Mouse (Mus musculus) lung, embryonic 15.5 days (tissue): ENCODE results near the gene Jarid2. TPM values are rescaled to one million over a fixed set of nuclear protein-coding genes. Genes with fewer than 3 reads are reported as not detected.

ENCODE experiments used
- ATAC-seq: fragments of 200-750 bp; cut with Nextera tagmentation; 2 replicates; pipeline ENCODE4 v1.8.0; 2017; ENCODE audit warnings: moderate number of reproducible peaks, borderline replicate concordance; ENCODE audit not compliant: low FRiP score, low TSS enrichment; ENCODE audit errors: extremely low read depth
- H3K27ac ChIP-seq: fragments of 300-500 bp; sonication (generic); 2 replicates; pipeline ENCODE4 v1.5.1; 2015; ENCODE audit warnings: moderate library complexity, mild to moderate bottlenecking, inconsistent platforms
- H3K27me3 ChIP-seq: fragments of 300-500 bp; sonication (generic); 2 replicates; pipeline ENCODE4 v1.6.1; 2015; ENCODE audit warnings: inconsistent platforms
- H3K36me3 ChIP-seq: fragments of 300-500 bp; sonication (generic); 2 replicates; pipeline ENCODE4 v1.6.1; 2015; ENCODE audit warnings: inconsistent platforms
- H3K4me1 ChIP-seq: fragments of 300-500 bp; sonication (generic); 2 replicates; pipeline ENCODE4 v1.6.1; 2015; ENCODE audit warnings: inconsistent platforms
- H3K4me2 ChIP-seq: fragments of 300-500 bp; sonication (generic); 2 replicates; pipeline ENCODE4 v1.6.1; 2015; ENCODE audit warnings: inconsistent platforms, mild to moderate bottlenecking, moderate library complexity
- H3K4me3 ChIP-seq: fragments of 300-500 bp; sonication (generic); 2 replicates; pipeline ENCODE4 v1.5.1; 2015; ENCODE audit warnings: mild to moderate bottlenecking, inconsistent platforms
- H3K9ac ChIP-seq: fragments of 300-500 bp; sonication (generic); 2 replicates; pipeline ENCODE4 v1.6.1; 2015; ENCODE audit warnings: inconsistent platforms
- H3K9me3 ChIP-seq: fragments of 300-500 bp; sonication (generic); 2 replicates; pipeline ENCODE4 v1.6.1; 2016; ENCODE audit warnings: inconsistent platforms
- WGBS: fragments of 180-500 bp; shearing (Covaris S2); methylation state at CpG from one replicate; pipeline ENCODE4 v1.1.7; 2015; 5-methylcytosine and 5-hydroxymethylcytosine counted together
- polyA plus RNA-seq: library from polyadenylated mRNA; unstranded; fragments of >200 nt; fragmentation: Nextera tagmentation; extraction: Ambion mirVana; gene quantifications from 2 replicates; pipeline ENCODE4 v1.2.1, GENCODE M21; 2015

Gene Jarid2
- polyA plus RNA-seq, 1 experiment from 2014 or later, result 23.6 TPM

DNA sequence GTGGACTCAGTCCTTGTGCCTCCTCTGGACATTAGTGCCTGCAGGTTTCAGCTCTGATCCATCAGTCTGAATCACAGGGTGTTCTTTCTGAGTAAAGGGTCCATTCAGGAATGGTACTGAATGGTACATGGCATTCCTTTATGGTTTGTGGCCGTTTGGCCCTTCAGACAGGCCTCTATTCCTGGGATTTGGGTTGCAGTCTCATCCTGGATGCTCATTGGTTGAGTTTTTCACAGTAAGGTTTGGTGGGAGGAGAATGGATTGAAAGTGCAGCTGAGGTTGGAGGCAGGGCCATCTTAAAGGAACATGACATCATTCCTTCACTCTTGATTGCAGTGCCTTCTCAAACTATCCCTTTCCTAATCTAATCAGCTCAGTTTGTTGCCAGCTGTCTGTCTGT, 179.5 kb downstream of the Jarid2 start:
- Histone ChIP-seq H3K9me3 (no peaks in the 10 kb centered on the region), H3K27me3 (no peaks in the 10 kb centered on the region), H3K4me1 (peaks cover 38% of the 10 kb centered on the region), H3K27ac (peak overlapping the region; percentile 78; the same call in 1 of the 2 replicates), H3K4me3 (no peak overlapping the region), H3K36me3 (peaks cover 28% of the 10 kb centered on the region), H3K4me2 (no peak overlapping the region), H3K9ac (no peak overlapping the region)
- no peak for ATAC-seq
- 18% methylated on average over 1 of the region's 1 CpGs for WGBS

DNA sequence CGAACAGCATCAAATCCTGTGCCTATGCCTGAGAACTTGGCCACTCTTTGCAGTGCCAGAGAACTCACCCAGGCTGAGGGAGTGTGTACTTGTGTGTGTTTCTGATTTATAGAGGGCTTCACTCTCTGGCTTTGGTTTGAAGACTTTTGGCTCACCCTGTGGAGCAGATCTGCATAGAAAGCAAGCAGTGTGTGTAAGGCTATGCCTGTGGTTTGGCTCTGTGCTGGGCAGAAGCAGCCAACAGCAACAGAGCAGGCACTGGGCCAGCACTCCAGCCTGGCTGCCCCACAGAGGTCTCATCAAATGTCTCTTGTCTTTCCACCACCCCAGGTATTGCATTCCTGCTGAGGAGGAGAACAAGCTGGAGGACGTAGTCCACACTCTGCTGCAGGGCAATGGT, 183.6 kb downstream of the Jarid2 start:
- Histone ChIP-seq H3K4me3 (no peak overlapping the region), H3K27ac (peak overlapping the region; percentile 31; the same call in 1 of the 2 replicates), H3K4me1 (peaks cover 21% of the 10 kb centered on the region), H3K4me2 (no peak overlapping the region), H3K9me3 (no peaks in the 10 kb centered on the region), H3K36me3 (peaks cover 50% of the 10 kb centered on the region), H3K27me3 (no peaks in the 10 kb centered on the region), H3K9ac (no peak overlapping the region)
- WGBS, result 84% methylated on average over 2 of the region's 2 CpGs
- ATAC-seq, result 0 out of 2 replicates have a peak, but pooled peaks have one; percentile 30

DNA sequence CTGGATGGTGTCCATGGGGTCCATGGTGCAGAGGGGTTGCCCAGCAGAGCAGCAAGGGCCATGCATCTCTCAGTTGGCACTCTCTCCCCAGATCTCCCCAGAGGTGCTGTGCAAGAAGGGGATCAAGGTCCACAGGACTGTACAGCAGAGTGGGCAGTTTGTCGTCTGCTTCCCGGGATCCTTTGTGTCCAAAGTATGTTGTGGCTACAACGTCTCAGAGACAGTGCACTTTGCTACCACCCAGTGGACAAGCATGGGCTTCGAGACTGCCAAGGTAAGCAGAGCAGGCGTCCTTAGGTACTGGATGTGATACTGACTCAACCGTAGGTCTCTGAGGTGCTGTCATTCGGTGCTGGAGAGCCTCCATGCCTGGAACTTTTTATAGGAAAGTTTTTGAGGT, 184.3 kb downstream of the Jarid2 start:
- no peak for ATAC-seq
- Histone ChIP-seq H3K4me3 (no peak overlapping the region), H3K9ac (no peak overlapping the region), H3K27ac (no peak overlapping the region), H3K4me1 (peaks cover 14% of the 10 kb centered on the region), H3K27me3 (no peaks in the 10 kb centered on the region), H3K36me3 (peaks cover 57% of the 10 kb centered on the region), H3K9me3 (no peaks in the 10 kb centered on the region), H3K4me2 (no peak overlapping the region)
- 59% methylated on average over 7 of the region's 7 CpGs for WGBS

DNA sequence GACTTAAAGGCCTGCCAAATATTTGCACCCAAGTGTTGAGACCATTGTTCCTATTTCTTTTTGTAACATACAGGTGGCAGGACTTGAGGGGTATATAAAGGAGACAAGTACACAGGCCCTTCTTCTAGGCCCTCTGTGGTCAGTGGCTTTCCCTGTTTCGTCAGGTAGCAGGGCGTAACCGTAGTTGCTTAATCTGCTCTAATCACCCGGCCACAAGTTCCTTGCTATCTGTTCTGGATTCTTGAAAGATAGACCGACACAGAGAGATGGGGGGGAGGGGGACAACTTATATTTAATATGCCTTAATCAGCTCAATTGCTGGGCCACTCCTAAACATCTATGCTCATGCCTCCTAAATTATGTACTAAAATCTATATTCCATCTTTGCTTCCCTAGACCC, 186.1 kb downstream of the Jarid2 start:
- 81% methylated on average over 5 of the region's 5 CpGs for WGBS
- no peak overlapping the region for H3K4me2 ChIP-seq
- no peak overlapping the region for H3K4me3 ChIP-seq
- peaks cover 75% of the 10 kb centered on the region for H3K36me3 ChIP-seq
- no peak overlapping the region for H3K27ac ChIP-seq
- H3K27me3 ChIP-seq, result no peaks in the 10 kb centered on the region
- no peaks in the 10 kb centered on the region for H3K9me3 ChIP-seq
- H3K9ac ChIP-seq, result no peak overlapping the region
- H3K4me1 ChIP-seq, result 0 out of 2 replicates have a peak, but pooled peaks cover 6% of the 10 kb centered on the region
- ATAC-seq, result no peak

DNA sequence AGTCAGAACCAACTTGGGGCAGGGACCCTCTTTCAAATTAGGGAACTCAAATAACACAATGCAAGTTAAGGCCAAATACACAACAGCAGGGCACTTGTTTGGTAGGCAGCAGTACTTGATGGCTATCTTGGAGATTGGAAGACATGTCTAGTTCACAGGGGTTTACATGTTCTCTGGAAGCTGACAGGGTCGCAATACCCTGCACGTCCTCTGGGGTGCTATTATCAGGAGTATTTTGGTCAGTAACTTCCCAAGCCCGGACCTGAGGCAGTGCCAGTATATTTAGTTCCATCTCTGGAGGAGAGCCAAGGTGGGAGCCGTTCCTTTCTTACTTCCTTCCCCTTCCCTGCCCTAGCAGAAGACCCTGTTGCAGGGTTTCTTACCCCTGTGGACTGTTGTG, 186.7 kb downstream of the Jarid2 start:
- ATAC-seq, result no peak
- Histone ChIP-seq H3K36me3 (peaks cover 80% of the 10 kb centered on the region), H3K9ac (no peak overlapping the region), H3K27ac (no peak overlapping the region), H3K27me3 (no peaks in the 10 kb centered on the region), H3K4me2 (no peak overlapping the region), H3K9me3 (no peaks in the 10 kb centered on the region), H3K4me3 (no peak overlapping the region), H3K4me1 (0 out of 2 replicates have a peak, but pooled peaks cover under 1% of the 10 kb centered on the region)
- WGBS, result 53% methylated on average over 4 of the region's 4 CpGs

DNA sequence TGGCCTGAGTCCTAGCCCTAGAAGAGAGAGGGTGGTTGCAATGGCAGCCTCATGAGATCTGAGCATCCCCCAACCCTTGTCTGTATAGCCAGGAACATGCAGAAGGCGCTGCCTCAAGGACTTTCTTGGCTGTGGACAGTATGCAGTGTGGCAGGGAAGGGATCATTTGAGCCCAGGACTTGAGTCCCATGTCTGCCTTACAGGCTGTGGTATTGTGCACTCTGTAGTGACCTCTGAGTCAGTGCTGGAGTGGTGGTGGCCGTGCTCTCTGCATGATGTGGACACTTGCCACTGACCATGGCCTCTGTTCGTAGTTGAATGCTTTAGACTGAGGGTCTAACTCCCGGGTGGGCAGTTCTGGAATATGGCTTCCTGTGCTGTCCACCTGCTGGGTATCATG, 187.9 kb downstream of the Jarid2 start:
- WGBS, result 92% methylated on average over 4 of the region's 4 CpGs
- Histone ChIP-seq H3K9me3 (no peaks in the 10 kb centered on the region), H3K36me3 (peaks cover 86% of the 10 kb centered on the region), H3K27ac (no peak overlapping the region), H3K9ac (no peak overlapping the region), H3K27me3 (no peaks in the 10 kb centered on the region), H3K4me1 (no peaks in the 10 kb centered on the region), H3K4me2 (no peak overlapping the region), H3K4me3 (no peak overlapping the region)
- ATAC-seq, result no peak

DNA sequence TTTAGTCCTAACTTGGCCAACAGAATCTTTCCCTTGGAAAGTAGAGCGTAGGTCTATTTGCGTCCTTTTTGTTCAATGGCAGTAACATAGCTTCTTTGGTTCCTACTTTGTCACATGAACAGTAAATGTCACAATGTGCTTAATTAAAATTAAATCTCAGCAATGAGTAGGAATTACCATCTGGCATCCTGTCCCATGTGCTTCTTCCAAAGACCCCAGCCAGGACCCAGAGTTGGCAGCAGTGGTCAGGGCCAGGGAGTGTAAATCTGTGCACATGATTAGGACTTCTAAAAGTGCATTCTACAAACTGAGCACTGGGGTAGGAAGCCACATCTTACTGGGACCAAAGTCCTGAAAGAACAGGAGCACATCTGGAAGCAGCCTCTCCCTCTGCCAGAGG, 189.0 kb downstream of the Jarid2 start:
- Histone ChIP-seq H3K36me3 (peaks cover 92% of the 10 kb centered on the region), H3K4me2 (no peak overlapping the region), H3K4me3 (no peak overlapping the region), H3K27me3 (no peaks in the 10 kb centered on the region), H3K4me1 (no peaks in the 10 kb centered on the region), H3K9me3 (no peaks in the 10 kb centered on the region), H3K27ac (no peak overlapping the region), H3K9ac (no peak overlapping the region)
- 97% methylated on average over 2 of the region's 2 CpGs for WGBS
- no peak for ATAC-seq

DNA sequence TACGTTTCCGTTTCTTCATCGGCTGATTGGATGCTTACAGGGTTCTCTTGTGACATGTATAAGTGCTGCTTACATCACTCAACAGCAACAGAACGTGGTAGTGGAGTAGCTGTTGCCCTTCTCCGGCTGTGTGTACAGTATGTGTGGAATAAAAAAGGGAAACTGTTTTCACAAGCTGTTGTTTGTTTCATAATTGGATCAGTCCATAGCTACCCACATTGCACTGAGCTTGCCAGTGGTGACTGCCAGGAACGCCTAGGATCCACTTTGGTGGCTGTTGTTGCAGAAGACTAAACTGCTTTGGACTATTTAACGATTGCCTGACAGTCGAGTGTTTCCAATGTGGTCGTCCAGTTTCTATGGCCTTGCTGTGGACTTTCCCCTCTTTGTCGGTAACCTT, 191.8 kb downstream of the Jarid2 start:
- H3K4me2 ChIP-seq, result no peak overlapping the region
- H3K9ac ChIP-seq, result no peak overlapping the region
- no peak overlapping the region for H3K4me3 ChIP-seq
- peaks cover 83% of the 10 kb centered on the region for H3K36me3 ChIP-seq
- no peaks in the 10 kb centered on the region for H3K27me3 ChIP-seq
- no peaks in the 10 kb centered on the region for H3K9me3 ChIP-seq
- no peak for ATAC-seq
- no peak overlapping the region for H3K27ac ChIP-seq
- 72% methylated on average over 10 of the region's 10 CpGs for WGBS
- H3K4me1 ChIP-seq, result no peaks in the 10 kb centered on the region

DNA sequence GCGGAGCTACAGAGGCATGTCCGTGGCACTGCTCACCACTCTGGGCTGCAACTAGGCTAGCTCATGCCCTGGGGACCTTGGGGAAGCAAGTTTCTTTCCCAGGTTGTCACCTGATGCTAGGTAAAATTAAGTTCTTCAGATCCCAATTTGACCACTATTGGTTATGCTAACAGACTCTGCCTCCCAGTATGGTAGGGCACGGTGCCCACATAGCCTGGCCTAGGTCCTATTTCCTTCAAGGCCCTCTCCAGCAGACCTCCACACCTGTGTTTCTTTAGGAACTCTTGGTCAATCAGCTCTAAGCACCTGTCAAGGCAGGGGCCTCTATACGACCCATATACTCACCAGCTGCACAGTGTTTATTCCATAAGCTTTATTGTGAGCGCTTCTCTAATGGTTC, 192.4 kb downstream of the Jarid2 start:
- Histone ChIP-seq H3K9ac (no peak overlapping the region), H3K9me3 (no peaks in the 10 kb centered on the region), H3K27ac (no peak overlapping the region), H3K4me2 (no peak overlapping the region), H3K36me3 (peaks cover 77% of the 10 kb centered on the region), H3K4me1 (no peaks in the 10 kb centered on the region), H3K4me3 (no peak overlapping the region), H3K27me3 (no peaks in the 10 kb centered on the region)
- WGBS, result 91% methylated on average over 5 of the region's 5 CpGs
- no peak for ATAC-seq

DNA sequence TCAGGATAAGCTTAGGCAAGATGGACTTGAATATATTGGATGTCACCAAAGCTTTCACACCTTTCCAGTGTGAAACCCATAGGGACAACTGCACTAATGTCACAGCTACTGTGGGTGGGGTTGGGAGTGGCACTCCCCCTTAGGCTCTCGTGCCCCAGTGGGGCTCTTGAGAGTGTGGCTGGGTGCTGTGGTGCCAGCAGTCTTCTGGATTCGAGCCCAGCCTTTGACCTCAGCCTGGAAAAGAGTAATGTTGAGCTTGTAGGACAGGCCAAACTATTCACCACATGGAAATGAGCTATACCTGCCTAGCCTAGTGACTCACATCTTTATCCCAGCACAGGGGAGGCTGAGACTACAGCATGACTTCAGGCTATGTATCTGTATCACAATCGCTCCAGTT, 194.8 kb downstream of the Jarid2 start:
- Histone ChIP-seq H3K9ac (no peak overlapping the region), H3K27ac (no peak overlapping the region), H3K36me3 (peaks cover 57% of the 10 kb centered on the region), H3K4me1 (no peaks in the 10 kb centered on the region), H3K4me3 (no peak overlapping the region), H3K4me2 (no peak overlapping the region), H3K9me3 (no peaks in the 10 kb centered on the region), H3K27me3 (no peaks in the 10 kb centered on the region)
- 84% methylated on average over 3 of the region's 3 CpGs for WGBS
- no peak for ATAC-seq

DNA sequence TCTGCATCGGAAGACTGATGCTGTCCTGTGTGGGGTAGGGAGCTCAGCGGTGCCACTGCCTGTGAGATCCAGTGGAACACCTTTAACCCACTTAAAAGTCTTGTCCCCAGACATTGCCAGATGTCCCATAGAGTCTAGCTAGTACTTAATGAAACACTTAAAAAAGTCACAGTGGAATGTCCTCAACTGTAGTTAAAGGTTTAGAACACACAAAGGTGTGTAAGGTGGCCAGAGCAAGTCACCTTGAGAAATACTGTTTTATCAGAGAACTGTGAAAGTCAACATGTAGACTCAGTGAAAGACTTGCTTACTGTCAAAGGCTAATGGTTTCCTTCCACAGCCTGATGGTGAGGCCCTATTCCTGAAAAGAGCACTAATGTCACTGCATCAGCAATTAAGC, 195.9 kb downstream of the Jarid2 start:
- no peaks in the 10 kb centered on the region for H3K4me1 ChIP-seq
- no peak overlapping the region for H3K27ac ChIP-seq
- no peak overlapping the region for H3K4me3 ChIP-seq
- peaks cover 46% of the 10 kb centered on the region for H3K36me3 ChIP-seq
- ATAC-seq, result no peak
- 80% methylated on average over 2 of the region's 2 CpGs for WGBS
- no peaks in the 10 kb centered on the region for H3K27me3 ChIP-seq
- no peaks in the 10 kb centered on the region for H3K9me3 ChIP-seq
- H3K9ac ChIP-seq, result no peak overlapping the region
- H3K4me2 ChIP-seq, result no peak overlapping the region

DNA sequence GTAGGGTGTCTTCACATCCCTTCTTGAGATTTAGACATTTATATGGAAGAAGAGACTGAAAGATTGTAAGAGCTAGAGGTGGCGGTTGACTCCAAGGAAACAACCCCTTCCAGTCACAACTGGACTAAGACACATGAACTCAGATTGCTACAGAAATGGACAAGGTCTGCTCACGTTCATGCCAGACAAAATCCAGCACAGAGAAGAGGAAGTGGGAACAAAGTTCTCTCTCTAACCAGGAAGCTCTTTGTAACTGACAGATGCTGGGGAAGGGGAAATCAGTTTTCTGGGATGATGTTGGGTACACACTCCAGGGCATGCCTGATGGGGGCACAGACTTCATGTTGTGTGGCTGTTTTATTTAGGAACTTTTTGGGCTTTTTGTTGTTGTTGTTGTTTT, 197.0 kb downstream of the Jarid2 start:
- no peak overlapping the region for H3K4me3 ChIP-seq
- H3K9ac ChIP-seq, result no peak overlapping the region
- no peaks in the 10 kb centered on the region for H3K9me3 ChIP-seq
- H3K4me1 ChIP-seq, result no peaks in the 10 kb centered on the region
- WGBS, result 73% methylated on average over 2 of the region's 2 CpGs
- H3K36me3 ChIP-seq, result peaks cover 38% of the 10 kb centered on the region
- no peak overlapping the region for H3K4me2 ChIP-seq
- no peak for ATAC-seq
- H3K27me3 ChIP-seq, result no peaks in the 10 kb centered on the region
- H3K27ac ChIP-seq, result no peak overlapping the region
